Mouse (Mus musculus) hindbrain, embryonic 10.5 days (tissue): ENCODE measurements around the gene Brdt. TPM values are rescaled to one million over a fixed set of nuclear protein-coding genes. Genes with fewer than 3 reads are reported as not detected.

Experiments used
- DNase-seq: peaks from one replicate; pipeline ENCODE4 v3.0.0-alpha.2; 2017; ENCODE audit warnings: low spot score
- H3K27ac ChIP-seq: fragments of 300-500 bp; sonication (generic); 2 replicates; pipeline ENCODE4 v1.5.1; 2016; ENCODE audit warnings: mild to moderate bottlenecking, moderate library complexity
- H3K27me3 ChIP-seq: fragments of 300-500 bp; sonication (generic); 2 replicates; pipeline ENCODE4 v1.6.1; 2016; ENCODE audit warnings: mild to moderate bottlenecking; ENCODE audit not compliant: poor library complexity, insufficient read depth, severe bottlenecking
- H3K36me3 ChIP-seq: fragments of 300-500 bp; sonication (generic); 2 replicates; pipeline ENCODE4 v1.6.1; 2016; ENCODE audit warnings: mild to moderate bottlenecking, moderate library complexity
- H3K4me1 ChIP-seq: fragments of 300-500 bp; sonication (generic); replicated peaks from 2 replicates; pipeline ENCODE4 v1.6.1; 2016; ENCODE audit warnings: mild to moderate bottlenecking
- H3K4me3 ChIP-seq: fragments of 300-500 bp; sonication (generic); 2 replicates; pipeline ENCODE4 v1.5.1; 2016; ENCODE audit warnings: mild to moderate bottlenecking, moderate library complexity
- H3K9me3 ChIP-seq: fragments of 300-500 bp; sonication (generic); 2 replicates; pipeline ENCODE4 v1.6.1; 2016; ENCODE audit warnings: mild to moderate bottlenecking, moderate library complexity
- WGBS: fragments of 180-500 bp; shearing (Covaris S2); methylation state at CpG from one replicate; pipeline ENCODE4 v1.1.7; 2016; 5-methylcytosine and 5-hydroxymethylcytosine counted together
- polyA plus RNA-seq: library from polyadenylated mRNA; unstranded; fragments of >200 nt; fragmentation: Nextera tagmentation; extraction: Ambion mirVana; gene quantifications from 2 replicates; pipeline ENCODE4 v1.2.1, GENCODE M21; 2016

Brdt gene
- polyA plus RNA-seq, 1 experiment from 2014 or later = 1.4 TPM

- Histone ChIP-seq H3K4me1 (peaks cover 16% of the 10 kb centered on the region), H3K4me3 (peak overlapping the region; percentile 74), H3K27ac (peak overlapping the region; percentile 79), H3K27me3 (peaks cover 40% of the 10 kb centered on the region), H3K9me3 (no peaks in the 10 kb centered on the region), H3K36me3 (no peaks in the 10 kb centered on the region)
- DNase-seq = peak; percentile 50
- WGBS = under 1% methylated on average over 80 of the region's 80 CpGs
These were observed 72.3 kb downstream of the Brdt start for GRCm38 (mm10) chr5:107403011-107403946.

- peaks cover 16% of the 10 kb centered on the region for H3K4me1 ChIP-seq
- H3K27me3 ChIP-seq = peaks cover 40% of the 10 kb centered on the region
- peak overlapping the region; percentile 79 for H3K27ac ChIP-seq
- H3K9me3 ChIP-seq = no peaks in the 10 kb centered on the region
- no peak for DNase-seq
- H3K36me3 ChIP-seq = no peaks in the 10 kb centered on the region
- 34% methylated on average over 12 of the region's 12 CpGs for WGBS
- peak overlapping the region; percentile 74 for H3K4me3 ChIP-seq
These were observed 73.2 kb downstream of the Brdt start for GRCm38 (mm10) chr5:107403947-107404684.

GRCm38 (mm10) chr5:107405361-107405760, 74.4 kb downstream of the Brdt start:
- WGBS = 86% methylated on average over 4 of the region's 4 CpGs
- no peaks in the 10 kb centered on the region for H3K36me3 ChIP-seq
- H3K27ac ChIP-seq = no peak overlapping the region
- DNase-seq = no peak
- peaks cover 40% of the 10 kb centered on the region for H3K27me3 ChIP-seq
- H3K4me3 ChIP-seq = no peak overlapping the region
- peaks cover 16% of the 10 kb centered on the region for H3K4me1 ChIP-seq
- H3K9me3 ChIP-seq = no peaks in the 10 kb centered on the region

GRCm38 (mm10) chr5:107410305-107410704, 79.3 kb downstream of the Brdt start:
- Histone ChIP-seq H3K4me1 (no peaks in the 10 kb centered on the region), H3K27me3 (peaks cover 1% of the 10 kb centered on the region), H3K9me3 (no peaks in the 10 kb centered on the region), H3K36me3 (no peaks in the 10 kb centered on the region), H3K4me3 (no peak overlapping the region), H3K27ac (no peak overlapping the region)
- WGBS = 84% methylated on average over 1 of the region's 1 CpGs
- no peak for DNase-seq

- no peak for DNase-seq
- no peaks in the 10 kb centered on the region for H3K27me3 ChIP-seq
- H3K4me1 ChIP-seq = no peaks in the 10 kb centered on the region
- WGBS = 65% methylated on average over 4 of the region's 4 CpGs
- H3K4me3 ChIP-seq = no peak overlapping the region
- H3K27ac ChIP-seq = no peak overlapping the region
- no peaks in the 10 kb centered on the region for H3K36me3 ChIP-seq
- H3K9me3 ChIP-seq = no peaks in the 10 kb centered on the region
These were observed 80.4 kb downstream of the Brdt start for GRCm38 (mm10) chr5:107411326-107411725.

- H3K27ac ChIP-seq = no peak overlapping the region
- no peaks in the 10 kb centered on the region for H3K9me3 ChIP-seq
- no peaks in the 10 kb centered on the region for H3K36me3 ChIP-seq
- 89% methylated on average over 2 of the region's 2 CpGs for WGBS
- no peak for DNase-seq
- no peaks in the 10 kb centered on the region for H3K27me3 ChIP-seq
- no peak overlapping the region for H3K4me3 ChIP-seq
- H3K4me1 ChIP-seq = no peaks in the 10 kb centered on the region
These were observed 81.3 kb downstream of the Brdt start for GRCm38 (mm10) chr5:107412285-107412684.

- no peaks in the 10 kb centered on the region for H3K4me1 ChIP-seq
- H3K4me3 ChIP-seq = no peak overlapping the region
- 84% methylated on average over 2 of the region's 2 CpGs for WGBS
- no peaks in the 10 kb centered on the region for H3K36me3 ChIP-seq
- H3K9me3 ChIP-seq = no peaks in the 10 kb centered on the region
- DNase-seq = no peak
- no peak overlapping the region for H3K27ac ChIP-seq
- no peaks in the 10 kb centered on the region for H3K27me3 ChIP-seq
These were observed 84.1 kb downstream of the Brdt start for GRCm38 (mm10) chr5:107415098-107415497.

GRCm38 (mm10) chr5:107421676-107422075, 90.7 kb downstream of the Brdt start:
- no peaks in the 10 kb centered on the region for H3K9me3 ChIP-seq
- no peaks in the 10 kb centered on the region for H3K27me3 ChIP-seq
- DNase-seq = no peak
- H3K4me1 ChIP-seq = no peaks in the 10 kb centered on the region
- H3K36me3 ChIP-seq = no peaks in the 10 kb centered on the region
- H3K4me3 ChIP-seq = no peak overlapping the region
- H3K27ac ChIP-seq = no peak overlapping the region
- 92% methylated on average over 1 of the region's 1 CpGs for WGBS

- no peaks in the 10 kb centered on the region for H3K27me3 ChIP-seq
- H3K27ac ChIP-seq = no peak within 1 kb of the TSS
- no peaks in the 10 kb centered on the region for H3K9me3 ChIP-seq
- WGBS = 82% methylated on average over 3 of the region's 3 CpGs
- H3K36me3 ChIP-seq = no peaks in the 10 kb centered on the region
- DNase-seq = no peak
- H3K4me3 ChIP-seq = no peak within 1 kb of the TSS
- no peaks in the 10 kb centered on the region for H3K4me1 ChIP-seq
These were observed 100.3 kb downstream of the Brdt start, which contains the start of gene Lpcat2b for GRCm38 (mm10) chr5:107431249-107431648. Gene Lpcat2b, plus strand, starts transcription at chr5:107431549.

- H3K9me3 ChIP-seq = no peaks in the 10 kb centered on the region
- WGBS = 79% methylated on average over 5 of the region's 5 CpGs
- no peaks in the 10 kb centered on the region for H3K36me3 ChIP-seq
These were observed 103.0 kb downstream of the Brdt start for GRCm38 (mm10) chr5:107434001-107434400.

GRCm38 (mm10) chr5:107436185-107436584, 105.2 kb downstream of the Brdt start:
- 87% methylated on average over 6 of the region's 6 CpGs for WGBS

More at GRCm38 (mm10) chr5:107434001-107434400, 103.0 kb downstream of the Brdt start:
- Histone ChIP-seq H3K4me3 (no peak overlapping the region), H3K4me1 (peaks cover 15% of the 10 kb centered on the region), H3K27me3 (no peaks in the 10 kb centered on the region), H3K27ac (no peak overlapping the region)
- no peak for DNase-seq

More at GRCm38 (mm10) chr5:107436185-107436584, 105.2 kb downstream of the Brdt start:
- no peaks in the 10 kb centered on the region for H3K9me3 ChIP-seq
- H3K4me1 ChIP-seq = peaks cover 15% of the 10 kb centered on the region
- no peak overlapping the region for H3K27ac ChIP-seq
- no peaks in the 10 kb centered on the region for H3K27me3 ChIP-seq
- DNase-seq = no peak
- H3K4me3 ChIP-seq = no peak overlapping the region
- H3K36me3 ChIP-seq = no peaks in the 10 kb centered on the region
